Mouse (Mus musculus) spleen, embryonic (tissue): ENCODE data around the gene Izumo4.

Experiments used
- CTCF ChIA-PET: fragments of 350-600 bp; sonication (Branson Sonifier 250); formaldehyde crosslinking; loops from one replicate; lab custom pipeline; 2022; lab: Charles Lee

The Izumo4 gene

GRCm38 (mm10) chr10:80701721-80702535, at the start of gene Izumo4, which contains the start of gene Mob3a:
Gene Izumo4 (plus strand): TSS chr10:80702184.
Gene Mob3a (minus strand): TSS chr10:80701977.
- CTCF ChIA-PET = interaction anchor here (0.6 kb wide), 1 partner anchor 124 kb away, joined by 3 read pairs; no protein-coding TSS in a partner anchor

GRCm38 (mm10) chr10:80653156-80653720, 48.7 kb upstream of the Izumo4 start:
- CTCF ChIA-PET = no interaction called here

GRCm38 (mm10) chr10:80654866-80655265, 47.1 kb upstream of the Izumo4 start:
- CTCF ChIA-PET = interaction anchor here (0.5 kb wide), 1 partner anchor 20 kb away, joined by 4 read pairs; no protein-coding TSS in a partner anchor

- CTCF ChIA-PET = no interaction called here
Observed at GRCm38 (mm10) chr10:80655406-80656129, 46.4 kb upstream of the Izumo4 start.

- CTCF ChIA-PET = no interaction called here
Observed at GRCm38 (mm10) chr10:80656130-80656862, 45.7 kb upstream of the Izumo4 start.

- CTCF ChIA-PET = interaction anchor here (0.8 kb wide), 1 partner anchor 13 kb away, joined by 4 read pairs; no protein-coding TSS in a partner anchor
Observed at GRCm38 (mm10) chr10:80656863-80657623, 44.9 kb upstream of the Izumo4 start, which contains the start of gene Btbd2. Gene Btbd2 (minus strand): TSS chr10:80657071.

- CTCF ChIA-PET = interaction anchor here (0.8 to 1.0 kb wide), 3 partner anchors 11 to 96 kb away, joined by 3 to 4 read pairs (median 3); no protein-coding TSS in a partner anchor
Observed at GRCm38 (mm10) chr10:80658194-80658840, 43.7 kb upstream of the Izumo4 start.

GRCm38 (mm10) chr10:80658841-80659202, 43.2 kb upstream of the Izumo4 start:
- CTCF ChIA-PET = interaction anchor here (1.0 to 3.2 kb wide), 3 partner anchors 10 to 93 kb away, joined by 3 to 26 read pairs (median 3); no protein-coding TSS in a partner anchor

GRCm38 (mm10) chr10:80659213-80659612, 42.8 kb upstream of the Izumo4 start:
- CTCF ChIA-PET = interaction anchor here (1.0 to 3.2 kb wide), 3 partner anchors 10 to 93 kb away, joined by 3 to 26 read pairs (median 3); no protein-coding TSS in a partner anchor

- CTCF ChIA-PET = interaction anchor here (0.7 to 3.2 kb wide), 4 partner anchors 14 to 100 kb away, joined by 3 to 26 read pairs (median 5); partner anchors contain the start of gene Mknk2
Observed at GRCm38 (mm10) chr10:80661149-80661548, 40.8 kb upstream of the Izumo4 start.

- CTCF ChIA-PET = interaction anchor here (0.6 kb wide), 2 partner anchors 19 to 159 kb away, joined by 3 to 5 read pairs; no protein-coding TSS in a partner anchor
Observed at GRCm38 (mm10) chr10:80663485-80664196, 38.3 kb upstream of the Izumo4 start.

GRCm38 (mm10) chr10:80664197-80665015, 37.6 kb upstream of the Izumo4 start:
- CTCF ChIA-PET = interaction anchor here (0.6 to 0.7 kb wide), 4 partner anchors 9 to 158 kb away, joined by 3 to 9 read pairs (median 4); no protein-coding TSS in a partner anchor

- CTCF ChIA-PET = interaction anchor here (0.6 to 0.7 kb wide), 2 partner anchors 9 to 28 kb away, joined by 3 to 9 read pairs; no protein-coding TSS in a partner anchor
Observed at GRCm38 (mm10) chr10:80665016-80665380, 37.0 kb upstream of the Izumo4 start.

GRCm38 (mm10) chr10:80665459-80665858, 36.5 kb upstream of the Izumo4 start:
- CTCF ChIA-PET = no interaction called here

- CTCF ChIA-PET = interaction anchor here (0.8 kb wide), 1 partner anchor 16 kb away, joined by 3 read pairs; no protein-coding TSS in a partner anchor
Observed at GRCm38 (mm10) chr10:80665981-80666733, 35.8 kb upstream of the Izumo4 start.

- CTCF ChIA-PET = interaction anchor here (1.2 kb wide), 1 partner anchor 15 kb away, joined by 4 read pairs; no protein-coding TSS in a partner anchor
Observed at GRCm38 (mm10) chr10:80666837-80667412, 35.1 kb upstream of the Izumo4 start.
